Mouse (Mus musculus): ENCODE data around the gene Grap2.

Grap2 gene

DNA sequence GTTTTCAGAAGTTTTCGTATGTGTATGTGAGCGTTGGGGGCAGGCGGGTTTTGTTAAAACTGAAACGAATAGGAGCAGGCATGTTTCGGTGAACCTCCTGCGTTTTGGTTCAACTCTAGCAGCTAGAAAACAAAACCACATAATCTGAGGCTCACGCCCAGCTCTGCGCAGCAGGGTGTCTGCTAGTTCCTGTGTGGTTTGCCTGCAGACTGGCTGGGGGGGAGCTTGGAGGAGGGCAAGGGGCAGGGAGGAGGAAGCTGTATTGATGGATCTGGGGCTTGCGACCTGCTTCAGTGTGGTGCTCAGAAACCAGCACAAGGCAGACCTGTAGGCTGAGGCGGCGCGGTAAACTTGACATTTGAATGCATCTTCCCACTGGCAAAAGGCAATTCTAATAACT is at the start of gene Grap2:
Gene Grap2, plus strand, starts transcription at position 304 of the 400 bp plus-strand sequence.
- no peak for DNase-seq (ENCODE audit: extremely low spot score, low spot score)

DNA sequence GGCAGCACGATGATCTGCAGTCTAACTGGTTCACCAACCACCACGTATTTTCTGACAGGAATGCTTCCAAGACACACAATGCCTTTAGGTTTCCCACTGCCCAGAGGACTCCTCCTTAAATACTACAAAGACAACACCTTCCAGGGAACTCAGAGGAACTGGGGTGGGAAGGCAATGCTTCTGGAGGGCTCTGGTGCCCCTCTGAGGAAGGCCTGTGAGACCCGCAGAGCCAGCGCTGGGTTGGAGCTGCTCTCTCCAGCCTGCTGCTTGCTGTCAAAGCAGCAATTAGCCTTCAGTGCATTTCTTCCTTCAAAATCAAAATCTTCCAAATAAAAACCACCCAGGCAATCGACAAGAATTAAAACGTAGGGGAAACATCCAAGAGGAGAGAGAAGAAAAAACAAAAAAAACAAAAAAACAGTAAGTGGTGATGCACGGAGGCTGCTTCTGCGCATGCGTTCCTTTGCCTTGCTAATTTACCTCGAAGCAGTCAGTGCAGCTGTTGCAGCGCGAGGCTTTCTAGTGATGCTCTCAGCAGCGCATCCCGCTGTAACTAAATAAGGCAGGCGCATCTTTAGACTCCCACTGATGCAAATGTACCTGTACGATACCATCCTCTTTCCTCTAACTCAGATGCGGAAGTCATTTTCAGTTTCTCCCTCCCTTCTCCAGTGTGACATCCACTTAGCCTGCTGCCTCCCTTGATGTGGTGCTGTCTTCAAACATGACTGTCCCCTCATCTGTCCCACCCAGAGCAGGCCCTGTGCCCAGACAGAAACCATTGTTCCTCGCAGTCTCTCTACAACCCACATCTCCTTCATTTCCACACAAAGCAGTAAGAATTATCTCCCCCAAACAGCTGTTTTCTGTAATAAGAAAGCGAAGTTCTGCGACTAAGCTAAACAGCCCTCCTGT is 42.2 kb upstream of the Grap2 start:
- no peak for DNase-seq (ENCODE audit: extremely low spot score, low spot score)

DNA sequence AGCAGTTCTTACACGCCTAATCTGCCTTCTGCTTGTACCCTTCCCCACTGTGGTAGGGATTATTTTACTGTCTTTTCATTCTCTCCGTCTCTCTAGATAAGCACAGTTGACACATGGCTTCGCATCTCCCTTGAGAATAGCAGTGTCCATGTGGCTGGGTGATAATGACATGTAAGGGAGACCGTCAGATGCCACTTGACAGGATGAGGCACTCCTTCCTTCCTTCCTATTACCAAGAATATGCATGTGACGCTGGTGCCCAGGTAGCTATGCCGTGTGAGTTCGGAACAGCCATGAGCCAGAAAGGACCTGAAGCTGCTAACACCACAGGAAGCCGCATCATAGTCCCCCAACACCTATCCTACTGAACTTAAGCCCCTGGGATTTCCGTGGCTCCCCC is 41.4 kb upstream of the Grap2 start:
- DNase-seq (ENCODE audit: extremely low spot score, low spot score), result no peak

DNA sequence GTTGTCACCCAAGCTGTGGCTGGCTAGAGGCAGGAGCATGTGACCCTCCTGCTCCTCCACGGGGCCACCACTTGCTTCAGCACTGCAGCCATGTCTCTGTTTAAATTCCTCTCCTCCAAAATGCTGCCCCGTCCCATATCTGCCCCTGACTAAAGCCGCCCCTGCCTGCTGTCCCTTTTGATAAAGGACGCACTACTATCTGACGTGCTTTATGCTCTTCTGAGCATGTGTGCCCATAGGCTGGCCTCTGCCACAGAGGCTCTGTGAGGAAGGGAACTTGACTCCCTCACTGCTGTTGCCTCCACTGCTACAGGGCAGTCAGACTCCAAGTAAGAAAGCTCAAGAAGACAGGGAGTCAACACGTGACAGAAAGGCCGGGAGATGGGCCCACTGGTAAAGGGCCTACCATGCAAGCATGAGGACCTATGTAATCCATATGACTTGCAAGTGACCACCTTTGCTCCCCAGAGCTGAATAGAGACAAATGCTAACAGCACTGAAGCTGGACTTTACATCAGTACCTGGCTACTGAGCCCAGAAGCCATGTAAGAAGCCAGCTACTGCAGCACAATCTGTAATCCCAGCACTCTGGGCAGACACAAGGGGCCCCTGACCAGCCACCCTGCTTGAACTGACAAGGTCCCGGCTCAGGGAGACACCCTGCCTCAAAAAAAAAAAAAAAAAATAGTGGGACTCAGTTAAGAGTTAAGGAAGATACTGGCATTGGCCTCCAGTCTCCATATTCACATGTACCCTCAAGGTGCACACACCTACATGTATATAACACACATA is 39.9 kb upstream of the Grap2 start:
- no peak for DNase-seq (ENCODE audit: extremely low spot score, low spot score)

DNA sequence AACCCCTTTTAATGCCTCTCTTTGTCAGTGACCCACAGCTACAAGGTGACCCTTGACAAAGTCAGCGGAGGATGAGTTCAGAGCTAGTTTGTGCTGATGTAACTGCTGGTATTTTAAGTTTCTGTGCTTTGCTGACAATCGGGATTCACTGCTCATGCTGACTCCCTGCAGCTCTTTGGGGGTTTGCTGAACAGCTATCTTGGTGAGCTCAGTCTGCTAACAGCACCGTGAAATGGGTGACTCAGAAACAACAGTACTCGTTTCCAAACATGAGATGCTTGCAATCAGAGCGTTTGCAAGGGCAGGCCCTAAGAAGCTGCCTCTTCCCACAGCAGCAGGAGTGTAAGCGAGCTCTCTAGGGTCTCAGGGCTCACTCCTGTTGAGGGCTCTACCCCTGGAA is 39.1 kb upstream of the Grap2 start:
- no peak for DNase-seq (ENCODE audit: extremely low spot score, low spot score)

DNA sequence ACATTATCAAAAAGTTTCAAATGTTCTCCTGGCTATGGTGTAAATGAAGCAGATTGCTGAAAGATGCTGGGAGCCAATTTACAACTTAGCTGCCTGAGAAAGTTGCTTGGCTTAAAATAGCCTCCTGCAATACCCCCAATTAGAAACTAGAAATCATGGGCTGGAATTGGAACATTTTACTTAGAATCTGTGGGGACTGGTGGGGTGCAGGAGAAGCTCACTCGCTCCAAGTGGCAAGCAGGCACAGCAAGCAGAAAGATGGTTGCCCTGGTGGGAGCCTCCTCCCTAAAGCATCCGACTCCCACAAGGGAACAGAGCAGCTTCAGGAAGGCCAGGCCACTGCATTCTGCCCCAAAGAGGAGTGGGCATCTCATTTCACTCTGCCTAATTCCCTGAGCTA is 36.3 kb upstream of the Grap2 start:
- no peak for DNase-seq (ENCODE audit: extremely low spot score, low spot score)

DNA sequence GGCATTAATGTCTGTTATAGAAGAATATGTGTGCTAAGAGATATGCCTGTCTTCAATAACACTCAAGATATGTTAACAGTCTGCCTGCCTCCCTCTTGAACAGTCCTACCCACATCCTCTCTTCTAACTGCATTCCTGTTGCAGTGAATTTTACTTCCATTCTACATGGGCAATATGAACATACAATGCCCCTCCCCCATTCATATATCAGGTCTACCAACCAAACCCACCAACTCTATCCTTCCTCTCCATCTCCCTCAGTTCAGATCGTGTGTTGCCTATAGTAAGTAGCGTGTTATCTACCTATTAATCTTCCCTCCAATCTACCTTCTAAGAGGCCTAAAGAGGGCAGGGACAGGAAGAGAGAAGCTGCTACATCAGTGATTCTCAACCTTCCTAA is 34.3 kb upstream of the Grap2 start:
- no peak for DNase-seq (ENCODE audit: extremely low spot score, low spot score)

DNA sequence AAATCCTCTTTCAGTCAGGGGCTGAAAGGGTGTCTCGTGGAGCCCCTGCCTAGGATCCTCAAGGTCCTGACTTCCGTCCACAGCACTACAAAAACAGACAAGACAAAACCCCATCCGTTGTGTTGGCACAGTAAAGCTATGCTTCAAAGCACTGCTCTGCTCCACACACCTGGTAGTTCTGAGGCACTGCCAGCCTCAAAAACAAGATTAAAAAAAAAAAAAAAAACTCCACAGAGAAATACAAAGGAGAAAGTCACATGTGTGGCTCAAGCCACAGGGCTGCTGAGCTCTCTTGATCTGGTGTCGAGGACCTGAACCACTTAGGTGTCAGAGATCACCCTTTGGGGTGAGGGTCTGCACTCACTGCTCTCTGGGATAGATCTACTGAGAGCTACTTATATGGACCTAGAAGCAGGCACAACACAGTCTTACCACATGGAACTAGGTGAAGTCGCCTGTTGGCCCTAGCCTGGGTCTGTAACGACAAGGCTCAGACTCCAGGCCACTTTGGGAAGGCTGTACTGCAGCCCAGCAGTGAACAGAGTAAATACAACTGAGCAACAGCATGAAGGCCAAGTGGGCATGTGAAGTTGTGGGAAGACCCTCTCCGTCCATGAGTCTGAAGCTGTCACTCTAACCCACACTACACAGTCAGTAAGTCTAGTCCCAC is 33.6 kb upstream of the Grap2 start:
- DNase-seq (ENCODE audit: extremely low spot score, low spot score), result no peak

DNA sequence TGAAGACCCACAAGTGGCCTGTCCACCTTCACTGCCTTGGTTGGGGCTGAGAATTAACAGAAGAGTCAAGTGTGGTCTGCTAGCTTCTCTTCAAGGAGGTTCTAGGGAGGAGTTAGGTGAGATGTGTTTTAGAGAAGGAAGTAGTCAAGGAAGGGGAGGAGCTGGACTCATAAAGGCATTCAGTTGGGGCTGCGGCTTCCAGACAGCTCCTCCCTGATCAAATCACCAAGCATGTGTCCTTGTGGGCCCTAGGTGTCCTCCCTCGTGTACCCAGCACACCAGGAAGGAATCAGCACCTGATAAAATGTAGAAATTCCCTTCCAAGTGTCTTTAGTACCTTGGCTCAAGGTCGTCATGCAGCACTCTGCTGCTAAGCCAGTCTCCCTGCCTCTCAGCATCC is 28.3 kb upstream of the Grap2 start:
- DNase-seq (ENCODE audit: extremely low spot score, low spot score), result no peak

DNA sequence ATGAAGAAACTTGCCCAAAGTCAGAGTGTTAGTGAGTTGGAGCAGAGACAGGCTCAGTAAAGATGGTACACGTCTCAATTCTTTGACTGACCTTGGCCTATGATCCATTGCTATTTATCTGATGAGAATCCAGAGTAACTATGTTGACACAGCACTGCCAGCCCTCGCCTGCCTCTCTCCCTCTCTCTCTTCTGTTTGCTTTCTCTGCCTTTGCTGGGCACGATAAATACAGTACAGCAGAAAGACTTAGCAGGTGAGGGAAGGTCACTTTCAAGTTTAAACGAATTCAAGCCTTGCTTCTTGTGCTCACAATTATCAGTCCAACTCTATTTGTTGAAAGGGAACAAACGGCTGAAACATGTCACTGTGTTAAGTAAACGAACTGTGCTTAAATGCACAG is 27.0 kb upstream of the Grap2 start:
- no peak for DNase-seq (ENCODE audit: extremely low spot score, low spot score)

DNA sequence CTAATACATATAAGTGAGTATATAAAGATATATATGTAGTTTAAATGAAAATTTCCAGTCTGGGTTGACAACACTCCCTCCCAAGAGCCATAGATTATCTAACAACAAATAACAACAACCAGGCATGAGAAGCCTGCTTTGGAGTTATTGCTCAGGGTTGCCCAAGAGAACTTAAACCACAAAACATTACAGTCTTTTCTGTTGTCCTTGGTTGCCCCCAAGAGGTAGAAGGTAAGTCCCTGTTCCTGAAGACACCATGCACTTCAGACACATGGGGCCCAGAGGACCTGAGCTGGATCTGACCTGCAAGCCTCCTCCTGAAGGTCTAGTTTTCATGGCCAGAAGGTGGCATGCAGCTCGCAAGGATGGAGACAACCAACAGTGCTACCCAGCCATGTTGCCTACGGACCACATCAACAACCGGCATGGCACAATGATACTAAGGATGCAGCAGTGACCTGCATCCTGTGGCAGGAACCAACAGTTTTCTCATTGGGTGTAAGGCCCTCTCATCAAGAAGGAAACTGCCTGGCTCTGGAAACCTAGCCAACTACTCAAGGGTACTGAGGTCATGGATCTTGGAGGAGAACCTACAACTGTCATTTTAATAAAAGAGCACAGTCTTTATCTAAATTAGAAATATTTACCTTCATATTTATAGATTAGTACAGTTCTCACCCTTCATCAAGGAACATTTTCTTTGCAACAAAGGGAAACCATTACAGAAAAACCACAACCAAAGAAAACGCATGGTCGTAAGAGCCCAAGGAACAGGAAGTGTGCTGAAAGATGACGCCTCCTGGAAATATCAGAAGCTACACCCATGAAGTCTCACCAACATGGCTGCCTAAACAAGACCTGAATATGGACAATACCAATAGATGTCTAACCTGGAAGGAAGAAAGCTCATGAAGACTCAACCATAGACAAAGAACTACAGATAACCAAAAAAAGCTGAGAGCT is 17.3 kb upstream of the Grap2 start:
- no peak for DNase-seq (ENCODE audit: extremely low spot score, low spot score)

DNA sequence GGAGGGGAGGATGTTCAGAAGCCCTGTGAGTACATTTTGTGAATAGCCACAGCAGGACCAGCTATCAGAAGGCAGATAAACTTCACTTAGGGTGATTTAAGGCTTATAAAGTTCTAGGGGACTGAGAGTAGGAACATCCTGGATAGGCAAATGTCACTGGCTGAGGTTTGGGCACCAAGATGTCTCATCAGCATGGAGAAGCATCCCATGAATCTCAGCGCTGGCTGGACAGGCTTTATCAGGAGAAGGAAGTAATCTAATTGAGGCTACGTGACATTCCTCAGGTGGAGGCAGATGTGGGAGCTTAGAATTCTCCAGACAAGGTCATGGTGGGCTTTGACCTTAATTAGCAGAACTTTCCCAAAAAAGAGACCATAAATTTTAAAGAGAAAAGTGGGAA is 16.4 kb upstream of the Grap2 start:
- no peak for DNase-seq (ENCODE audit: extremely low spot score, low spot score)

DNA sequence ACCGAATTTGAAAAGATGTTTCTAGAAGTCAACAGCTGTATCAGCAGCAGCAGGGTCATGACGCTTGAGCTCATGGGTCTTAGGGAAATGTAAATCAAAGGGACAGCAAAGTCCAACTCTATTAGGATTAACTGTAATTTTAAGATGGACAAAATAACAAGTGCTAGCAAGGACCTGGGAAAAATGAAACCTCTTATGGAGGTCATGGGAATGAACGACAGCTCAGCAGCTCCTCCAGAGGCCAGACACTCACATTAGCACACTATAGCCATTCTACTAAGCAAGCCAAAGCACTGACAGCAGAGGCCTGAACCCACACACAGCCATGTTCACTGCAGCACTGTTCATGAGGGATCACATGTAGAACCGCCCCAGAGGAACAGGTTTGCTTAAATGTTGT is 14.6 kb upstream of the Grap2 start:
- DNase-seq (ENCODE audit: extremely low spot score, low spot score), result no peak

DNA sequence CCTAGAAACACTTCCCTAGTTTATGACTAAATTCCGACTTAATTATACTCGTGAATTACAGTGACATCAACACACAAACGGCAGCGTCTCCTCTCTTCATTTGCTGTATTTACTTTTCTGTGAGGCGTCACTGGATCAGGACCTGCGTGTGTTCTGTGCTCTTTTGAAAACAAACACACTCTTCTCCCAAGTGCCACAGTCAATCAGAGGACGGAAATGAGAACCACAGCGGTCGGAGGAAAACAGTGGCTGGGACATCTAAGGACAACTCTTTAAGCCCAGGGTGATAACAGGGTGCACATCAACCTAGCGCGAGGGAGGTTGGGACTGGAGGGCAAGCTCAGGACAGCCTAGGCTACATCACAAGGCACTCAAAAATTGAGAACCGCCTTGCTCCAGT is 12.9 kb upstream of the Grap2 start:
- no peak for DNase-seq (ENCODE audit: extremely low spot score, low spot score)

DNA sequence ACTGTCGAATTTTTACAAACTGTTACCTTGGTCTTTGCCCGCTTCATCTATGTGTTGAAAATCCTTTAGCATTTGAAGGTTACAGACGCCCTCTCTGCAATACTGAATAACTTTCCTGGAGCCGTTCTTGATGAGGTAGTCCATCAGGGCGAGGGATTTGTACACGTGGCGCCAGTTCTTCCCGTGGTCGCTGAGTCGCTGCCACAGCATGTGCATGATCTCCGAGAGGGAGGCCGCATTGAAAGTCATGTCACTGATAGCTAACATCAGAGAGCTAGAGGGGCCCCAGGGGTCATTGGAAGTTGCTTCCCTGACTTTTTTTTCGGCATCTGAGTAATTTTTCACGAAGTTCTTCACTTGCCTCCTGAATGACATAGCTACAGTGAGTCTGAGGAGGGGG is 12.4 kb upstream of the Grap2 start:
- DNase-seq (ENCODE audit: extremely low spot score, low spot score), result no peak

DNA sequence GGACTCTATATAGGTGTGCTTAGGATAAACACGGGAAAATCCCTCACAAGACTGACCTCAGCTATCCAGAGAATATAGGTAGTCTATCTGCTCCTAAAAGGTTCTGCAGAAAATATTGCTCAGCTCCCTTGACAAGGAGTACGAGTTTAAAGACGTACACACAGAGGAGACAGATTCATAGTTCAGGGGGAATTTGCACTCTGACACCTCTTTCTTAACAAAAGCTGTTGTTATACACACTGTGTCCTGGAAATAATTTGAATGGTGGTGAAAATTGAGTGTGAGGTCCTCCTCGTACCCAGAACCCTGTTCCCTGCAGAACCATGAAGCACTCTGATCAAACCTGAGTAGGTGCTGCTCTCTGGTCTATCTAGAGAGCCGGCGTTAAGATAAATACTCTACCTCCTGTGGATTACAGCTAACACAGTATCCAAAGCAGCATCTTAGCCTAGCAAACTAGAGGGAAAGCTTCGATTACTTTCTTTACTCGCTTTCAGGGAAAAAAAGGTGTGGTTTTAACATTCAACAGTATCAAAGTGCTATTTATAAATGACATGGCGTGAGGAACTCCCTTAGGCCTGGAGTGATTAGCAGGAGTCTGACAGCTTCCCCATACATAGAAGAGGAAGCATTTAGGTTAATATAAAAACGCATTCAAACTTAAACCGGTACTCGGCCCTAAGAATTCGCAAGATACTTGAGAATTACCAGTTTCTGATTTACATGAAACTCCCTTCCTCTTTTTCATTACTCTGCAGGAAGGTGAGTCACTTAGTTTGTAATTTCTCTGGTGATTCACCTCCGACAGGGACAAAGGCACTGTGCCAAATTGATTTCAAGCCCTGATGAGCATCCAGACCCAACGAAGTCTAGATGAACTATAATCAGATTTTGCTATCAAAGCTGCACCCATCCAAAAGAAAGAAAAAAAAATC is 11.5 kb upstream of the Grap2 start:
- no peak for DNase-seq (ENCODE audit: extremely low spot score, low spot score)

DNA sequence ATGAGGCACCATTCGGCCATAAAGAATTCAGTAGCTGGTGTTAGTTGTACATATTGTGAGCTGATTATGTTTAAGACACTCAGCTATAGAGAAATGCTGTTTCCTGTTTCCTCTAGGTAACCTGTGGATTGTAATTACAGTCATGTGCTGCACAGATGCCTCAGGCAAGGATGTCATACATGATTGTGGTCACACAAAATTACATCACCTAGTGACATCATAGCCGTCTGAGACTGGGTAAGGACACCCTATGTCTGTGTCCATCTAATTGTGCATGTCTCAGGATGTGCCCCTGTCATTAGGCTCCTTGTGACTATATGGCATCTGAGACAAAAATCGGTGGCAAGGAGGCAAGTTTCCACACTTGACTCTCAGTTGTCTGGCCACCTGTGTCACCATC is 9.9 kb upstream of the Grap2 start:
- no peak for DNase-seq (ENCODE audit: extremely low spot score, low spot score)

DNA sequence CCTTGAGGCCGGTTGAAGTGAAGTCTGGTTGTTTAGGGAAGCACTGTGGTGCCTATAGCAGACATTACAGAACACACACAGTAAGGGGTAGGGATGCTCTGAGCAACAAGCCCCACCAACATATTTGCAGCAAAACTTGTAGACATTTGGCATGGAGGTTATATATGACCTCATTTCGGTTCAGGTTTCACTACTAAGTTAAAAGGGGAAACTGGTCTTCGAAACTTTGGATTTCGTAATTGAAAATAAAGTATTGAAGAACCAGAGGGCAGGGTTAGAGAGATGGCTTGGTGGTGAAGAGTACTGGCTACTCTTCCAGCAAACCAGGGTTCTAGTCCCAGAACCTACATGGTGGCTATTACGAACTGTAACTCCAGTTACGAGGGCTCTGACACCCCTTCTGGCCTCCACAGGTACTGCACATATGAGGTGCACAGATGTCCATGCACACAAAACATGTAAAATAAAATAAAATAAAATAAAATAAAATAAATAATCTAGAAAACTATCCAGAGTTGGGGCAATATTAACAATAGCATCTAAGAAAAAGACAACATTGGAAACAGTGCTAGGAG is 8.7 kb upstream of the Grap2 start:
- no peak for DNase-seq (ENCODE audit: extremely low spot score, low spot score)

DNA sequence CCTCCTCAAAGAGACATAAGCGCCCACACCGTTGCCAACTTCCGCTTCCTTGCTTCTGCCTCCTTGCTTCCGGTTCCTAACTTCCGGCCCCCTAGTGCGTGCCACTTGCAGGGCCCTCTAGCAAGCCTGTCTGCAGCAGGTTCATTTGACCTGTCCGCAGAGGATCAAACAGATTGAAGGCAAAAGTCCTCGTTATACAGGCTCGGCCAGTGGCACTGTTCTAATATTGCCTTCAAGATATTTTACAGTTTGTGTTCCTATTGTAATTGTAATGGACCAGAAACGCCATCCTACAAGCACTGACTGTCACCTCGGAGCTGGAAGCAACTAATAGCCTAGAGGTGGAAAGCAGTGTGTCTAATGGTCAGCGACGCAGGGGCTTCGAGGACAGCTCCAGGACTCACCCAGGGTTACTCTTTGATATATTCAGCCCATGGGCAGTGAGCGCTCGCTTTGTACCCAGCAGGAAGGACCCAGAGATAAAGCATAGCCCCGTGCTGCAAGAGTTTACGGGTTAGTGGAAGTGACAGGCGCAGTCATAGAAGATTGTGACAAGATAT is 7.2 kb upstream of the Grap2 start, which contains the start of gene Enthd1:
Gene Enthd1, minus strand, starts transcription at position 51 of the 560 bp plus-strand sequence.
- no peak for DNase-seq (ENCODE audit: extremely low spot score, low spot score)

All from neural tube, embryonic 10.5 days (tissue).